Mouse (Mus musculus): ENCODE results near the gene Hexim1. TPM values are rescaled to one million over a fixed set of nuclear protein-coding genes. Genes with fewer than 3 reads are reported as not detected.

Hexim1 gene
- total and polyA plus RNA-seq, 3 experiments: 20.2 to 51.8 (median 25.9) TPM

- no peak for DNase-seq (ENCODE audit: extremely low read depth)
- TF ChIP-seq PAX5 (IDR thresholded peaks at IDR 0.05; ENCODE audit: low read length): no peak
- TF ChIP-seq TCF12 (IDR thresholded peaks at IDR 0.05; ENCODE audit: low read depth, low read length): no peak
- TF ChIP-seq NRF1 (IDR thresholded peaks at IDR 0.05; ENCODE audit: low read depth, low read length): no peak
- no peak for TF ChIP-seq ELF1 (IDR thresholded peaks at IDR 0.05; ENCODE audit: low read depth, low read length)
- TF ChIP-seq MAFK (IDR thresholded peaks at IDR 0.05; ENCODE audit: insufficient replicate concordance, low read length): no peak
- TF ChIP-seq USF1 (IDR thresholded peaks at IDR 0.05; ENCODE audit: low read depth, low read length): no peak
- no peak for TF ChIP-seq ETS1 (conservative IDR thresholded peaks at IDR 0.05; ENCODE audit: low read depth, low read length)
- no peak for TF ChIP-seq ZKSCAN1 (IDR thresholded peaks at IDR 0.05; ENCODE audit: borderline replicate concordance, low read depth, low read length)
- TF ChIP-seq MAX (IDR thresholded peaks at IDR 0.05; ENCODE audit: low read length): no peak
- TF ChIP-seq ZC3H11A (IDR thresholded peaks at IDR 0.05; ENCODE audit: low read depth, low read length): no peak
- no peak for TF ChIP-seq POLR2AphosphoS2 (IDR thresholded peaks at IDR 0.05; ENCODE audit: low read depth, low read length)
- no peak for TF ChIP-seq KAT2A (IDR thresholded peaks at IDR 0.05; ENCODE audit: insufficient replicate concordance, low read length)
- TF ChIP-seq CHD2 (IDR thresholded peaks at IDR 0.05; ENCODE audit: low read length): no peak
- TF ChIP-seq NELFE (IDR thresholded peaks at IDR 0.05; ENCODE audit: low read depth, low read length): no peak
- TF ChIP-seq ZNF384 (IDR thresholded peaks at IDR 0.05; ENCODE audit: low read depth, low read length): no peak
- TF ChIP-seq RAD21 (IDR thresholded peaks at IDR 0.05; ENCODE audit: low read depth, low read length): no peak
- no peak for TF ChIP-seq BHLHE40 (IDR thresholded peaks at IDR 0.05; ENCODE audit: low read depth, low read length)
- TF ChIP-seq JUND (conservative IDR thresholded peaks at IDR 0.05; ENCODE audit: low read depth, low read length): no peak
- no peak for TF ChIP-seq EP300 (IDR thresholded peaks at IDR 0.05; ENCODE audit: low read length)
- Histone ChIP-seq H3K4me2 (ENCODE audit: insufficient read depth, low read depth, poor library complexity, severe bottlenecking) (no peak overlapping the region), H3K27ac (ENCODE audit: insufficient read depth, low read depth) (no peak overlapping the region), H3K4me3 (replicated peaks in 1 of 3; ENCODE audit: low read depth in 2 of 3, low read length in 2 of 3, poor library complexity in 1 of 3) (no peak overlapping the region), H3K27me3 (replicated peaks) (no peaks in the 10 kb centered on the region), H3K9me3 (replicated peaks; ENCODE audit: low read length) (no peaks in the 10 kb centered on the region), H3K4me1 (ENCODE audit: control insufficient read depth in 1 of 2, insufficient read depth in 2 of 2) (peaks cover 29 to 63% of the 10 kb centered on the region in 2 experiments), H3K36me3 (replicated peaks in 1 of 2; ENCODE audit: control insufficient read depth in 1 of 2, insufficient read depth in 1 of 2, low read length in 1 of 2) (peaks cover 31 to 50% of the 10 kb centered on the region in 2 experiments), H3K79me2 (replicated peaks; ENCODE audit: control insufficient read depth, extremely low read depth, insufficient read depth, poor library complexity, severe bottlenecking) (no peaks in the 10 kb centered on the region; the same call in 1 of the 2 replicates), H3K9ac (ENCODE audit: insufficient read depth, low read depth) (no peak overlapping the region)
- in situ Hi-C loops (cut with MboI; ENCODE audit: low pct_ligation_motif_present, low pct_unique_long_range_greater_than_20kb, low sequenced_read_pairs) (no loop called here), dilution Hi-C loops (cut with MboI; ENCODE audit: extremely low pct_ligation_motif_present, extremely low pct_unique_long_range_greater_than_20kb, low sequenced_read_pairs) (no loop called here)
Observed at GRCm38 (mm10) chr11:103141101-103141943, 25.3 kb downstream of the Hexim1 start.

- dilution Hi-C loops (cut with MboI; ENCODE audit: extremely low pct_ligation_motif_present, extremely low pct_unique_long_range_greater_than_20kb, low sequenced_read_pairs): no loop called here
Observed at GRCm38 (mm10) chr11:103141944-103142255, 25.9 kb downstream of the Hexim1 start.

More at GRCm38 (mm10) chr11:103141944-103142255, 25.9 kb downstream of the Hexim1 start:
- no peaks in the 10 kb centered on the region for H3K9me3 ChIP-seq (replicated peaks; ENCODE audit: low read length)
- peaks cover 31 to 47% of the 10 kb centered on the region in 2 experiments for H3K36me3 ChIP-seq (replicated peaks in 1 of 2; ENCODE audit: control insufficient read depth in 1 of 2, insufficient read depth in 1 of 2, low read length in 1 of 2)
- H3K79me2 ChIP-seq (replicated peaks; ENCODE audit: control insufficient read depth, extremely low read depth, insufficient read depth, poor library complexity, severe bottlenecking): no peaks in the 10 kb centered on the region; the same call in 1 of the 2 replicates
- H3K4me1 ChIP-seq (ENCODE audit: control insufficient read depth in 1 of 2, insufficient read depth in 2 of 2): peaks cover 33 to 67% of the 10 kb centered on the region in 2 experiments
- no peak for DNase-seq (ENCODE audit: extremely low read depth)
- no peak overlapping the region for H3K4me2 ChIP-seq (ENCODE audit: insufficient read depth, low read depth, poor library complexity, severe bottlenecking)
- no peak overlapping the region for H3K9ac ChIP-seq (ENCODE audit: insufficient read depth, low read depth)
- no peak overlapping the region for H3K27ac ChIP-seq (ENCODE audit: insufficient read depth, low read depth)
- H3K27me3 ChIP-seq (replicated peaks): no peaks in the 10 kb centered on the region
- H3K4me3 ChIP-seq (replicated peaks in 1 of 3; ENCODE audit: low read depth in 2 of 3, low read length in 2 of 3, poor library complexity in 1 of 3): no peak overlapping the region
- TF ChIP-seq NRF1 (IDR thresholded peaks at IDR 0.05; ENCODE audit: low read depth, low read length): no peak
- no peak for TF ChIP-seq ZC3H11A (IDR thresholded peaks at IDR 0.05; ENCODE audit: low read depth, low read length)
- TF ChIP-seq MXI1 (IDR thresholded peaks at IDR 0.05; ENCODE audit: low read depth, low read length): no peak
- no peak for TF ChIP-seq ZKSCAN1 (IDR thresholded peaks at IDR 0.05; ENCODE audit: borderline replicate concordance, low read depth, low read length)
- TF ChIP-seq NELFE (IDR thresholded peaks at IDR 0.05; ENCODE audit: low read depth, low read length): no peak
- no peak for TF ChIP-seq MAFK (IDR thresholded peaks at IDR 0.05; ENCODE audit: insufficient replicate concordance, low read length)
- no peak for TF ChIP-seq CHD1 (IDR thresholded peaks at IDR 0.05; ENCODE audit: low read depth, low read length)
- TF ChIP-seq JUN (IDR thresholded peaks at IDR 0.05; ENCODE audit: insufficient read depth, low read depth, low read length): no peak
- no peak for TF ChIP-seq UBTF (IDR thresholded peaks at IDR 0.05; ENCODE audit: low read depth, low read length)
- no peak for TF ChIP-seq ZNF384 (IDR thresholded peaks at IDR 0.05; ENCODE audit: low read depth, low read length)
- TF ChIP-seq PAX5 (IDR thresholded peaks at IDR 0.05; ENCODE audit: low read length): no peak
- no peak for TF ChIP-seq RAD21 (IDR thresholded peaks at IDR 0.05; ENCODE audit: low read depth, low read length)
- TF ChIP-seq USF1 (IDR thresholded peaks at IDR 0.05; ENCODE audit: low read depth, low read length): no peak
- no peak for TF ChIP-seq JUND (conservative IDR thresholded peaks at IDR 0.05; ENCODE audit: low read depth, low read length)
- no peak for TF ChIP-seq EP300 (IDR thresholded peaks at IDR 0.05; ENCODE audit: low read length)
- TF ChIP-seq ZMIZ1 (IDR thresholded peaks at IDR 0.05; ENCODE audit: low read depth, low read length): no peak
- in situ Hi-C loops (cut with MboI; ENCODE audit: low pct_ligation_motif_present, low pct_unique_long_range_greater_than_20kb, low sequenced_read_pairs): no loop called here

All from CH12.LX (cell line).